In genomic region chr1:71967574-71968104, GRCm38 (mm10) we compare ENCODE assay signal across 27 mouse cellular contexts.
A peak's percentile ranks its signal among the peaks of the same experiment; 100 is the strongest.
DNase-seq lines count a peak whose midpoint lies in the region; ATAC-seq lines count a peak whose summit lies in the region.
"Had no signal": no experiment of that assay in that cellular context is flagged by ENCODE, and none has a peak within 500 bp of the region (broad histone marks: within the 10 kb centered on the region; RNA-seq: fewer than 3 reads in every experiment).

No protein-coding gene starts in this region.

- no peak overlapping the region for H3K4me3 ChIP-seq in heart, embryonic 11.5 days (ENCODE audit: low read depth, low read length)
- H3K4me3 ChIP-seq: embryonic facial prominence, embryonic 10.5 days; embryonic facial prominence, embryonic 13.5 days; erythroblast, embryonic 14.5 days; forebrain, embryonic 12.5 days; forebrain, embryonic 15.5 days; heart, embryonic 13.5 days; hindbrain, embryonic 12.5 days; hindbrain, embryonic 15.5 days had no signal

- no peak overlapping the region for H3K27ac ChIP-seq in heart, embryonic 11.5 days (ENCODE audit: low read depth, low read length)
- H3K27ac ChIP-seq: embryonic facial prominence, embryonic 10.5 days; embryonic facial prominence, embryonic 13.5 days; forebrain, embryonic 12.5 days; forebrain, embryonic 15.5 days; heart, embryonic 13.5 days; hindbrain, embryonic 12.5 days; hindbrain, embryonic 15.5 days had no signal

- H3K9ac ChIP-seq in heart, embryonic 11.5 days (ENCODE audit: low read depth, low read length): no peak overlapping the region
- H3K9ac ChIP-seq: embryonic facial prominence, embryonic 13.5 days; forebrain, embryonic 12.5 days; forebrain, embryonic 15.5 days; heart, embryonic 13.5 days; hindbrain, embryonic 12.5 days; hindbrain, embryonic 15.5 days had no signal

- 83% methylated on average over 6 of the region's 6 CpGs for WGBS in heart, embryonic 11.5 days (ENCODE audit: insufficient replicate concordance)

- no peak for ATAC-seq in heart, embryonic 11.5 days (replicated peaks; ENCODE audit: insufficient number of reproducible peaks, low FRiP score, low TSS enrichment)
- ATAC-seq in monocyte, adult 5-6 weeks (replicated peaks; ENCODE audit: insufficient number of reproducible peaks, low FRiP score, low TSS enrichment, poor library complexity, severe bottlenecking): peak; percentile 42
- ATAC-seq: activated CD4-positive, CD25-positive, alpha-beta regulatory T cell, adult 4 months; forebrain, embryonic 15.5 days had no signal

- DNase-seq in heart, adult 11 months: peak; percentile 74
- DNase-seq in lung, postnatal 25 days (ENCODE audit: low spot score): peak; percentile 33
- no peak for DNase-seq in lung, postnatal 14 days
- DNase-seq in lung, postnatal 36 days: peak; percentile 37
- no peak for DNase-seq in cerebellum, adult 9-11 months
- DNase-seq in layer of hippocampus, adult 18-20 months (ENCODE audit: low spot score in 2 of 2): no peak
- DNase-seq: adrenal gland, postnatal 10 days; adrenal gland, postnatal 36 days; cerebellum, adult 11 months; cerebellum, adult 8-10 months; cerebellum, postnatal 14 days; embryo, embryonic 11 days; gastrocnemius, postnatal 10 days; gastrocnemius, postnatal 36 days; heart, postnatal 14 days; heart, postnatal 4 days had no signal

- H3K36me3 ChIP-seq in heart, embryonic 11.5 days (ENCODE audit: control insufficient read depth, insufficient read depth, low read length): no peaks in the 10 kb centered on the region
- H3K36me3 ChIP-seq: embryonic facial prominence, embryonic 10.5 days; embryonic facial prominence, embryonic 13.5 days; forebrain, embryonic 12.5 days; forebrain, embryonic 15.5 days; heart, embryonic 13.5 days; hindbrain, embryonic 12.5 days; hindbrain, embryonic 15.5 days had no signal

- no peaks in the 10 kb centered on the region for H3K4me1 ChIP-seq in heart, embryonic 11.5 days (ENCODE audit: control insufficient read depth, insufficient read depth, low read length)
- H3K4me1 ChIP-seq: embryonic facial prominence, embryonic 10.5 days; embryonic facial prominence, embryonic 13.5 days; forebrain, embryonic 12.5 days; forebrain, embryonic 15.5 days; heart, embryonic 13.5 days; hindbrain, embryonic 12.5 days; hindbrain, embryonic 15.5 days had no signal

- no peaks in the 10 kb centered on the region for H3K27me3 ChIP-seq in heart, embryonic 11.5 days (ENCODE audit: control insufficient read depth, insufficient read depth, low read length)
- H3K27me3 ChIP-seq: embryonic facial prominence, embryonic 13.5 days; forebrain, embryonic 12.5 days; forebrain, embryonic 15.5 days; heart, embryonic 13.5 days; hindbrain, embryonic 12.5 days; hindbrain, embryonic 15.5 days had no signal

- H3K4me2 ChIP-seq in heart, embryonic 11.5 days: no peak overlapping the region
- H3K4me2 ChIP-seq: embryonic facial prominence, embryonic 13.5 days; forebrain, embryonic 12.5 days; forebrain, embryonic 15.5 days; heart, embryonic 13.5 days; hindbrain, embryonic 12.5 days; hindbrain, embryonic 15.5 days had no signal

- no peaks in the 10 kb centered on the region for H3K9me3 ChIP-seq in heart, embryonic 11.5 days (replicated peaks; ENCODE audit: control insufficient read depth, low read length)
- H3K9me3 ChIP-seq: embryonic facial prominence, embryonic 10.5 days; embryonic facial prominence, embryonic 13.5 days; forebrain, embryonic 12.5 days; forebrain, embryonic 15.5 days; heart, embryonic 13.5 days; hindbrain, embryonic 12.5 days; hindbrain, embryonic 15.5 days had no signal

Comparison
In these comparisons a context has a peak if more than half of its experiments do, and no peak if none do; other contexts are left out.
1. DNase-seq: peak in heart, adult 11 months (single experiment), lung, postnatal 25 days (single experiment) and lung, postnatal 36 days (single experiment); none in lung, postnatal 14 days (single experiment), cerebellum, adult 9-11 months (single experiment) and layer of hippocampus, adult 18-20 months (0 of 2).